Mouse (Mus musculus): ENCODE results near the gene Klre1. TPM values are rescaled to one million over a fixed set of nuclear protein-coding genes. Genes with fewer than 3 reads are reported as not detected.

The Klre1 gene
- polyA plus RNA-seq, 1 experiment, result 2.6 TPM

DNA sequence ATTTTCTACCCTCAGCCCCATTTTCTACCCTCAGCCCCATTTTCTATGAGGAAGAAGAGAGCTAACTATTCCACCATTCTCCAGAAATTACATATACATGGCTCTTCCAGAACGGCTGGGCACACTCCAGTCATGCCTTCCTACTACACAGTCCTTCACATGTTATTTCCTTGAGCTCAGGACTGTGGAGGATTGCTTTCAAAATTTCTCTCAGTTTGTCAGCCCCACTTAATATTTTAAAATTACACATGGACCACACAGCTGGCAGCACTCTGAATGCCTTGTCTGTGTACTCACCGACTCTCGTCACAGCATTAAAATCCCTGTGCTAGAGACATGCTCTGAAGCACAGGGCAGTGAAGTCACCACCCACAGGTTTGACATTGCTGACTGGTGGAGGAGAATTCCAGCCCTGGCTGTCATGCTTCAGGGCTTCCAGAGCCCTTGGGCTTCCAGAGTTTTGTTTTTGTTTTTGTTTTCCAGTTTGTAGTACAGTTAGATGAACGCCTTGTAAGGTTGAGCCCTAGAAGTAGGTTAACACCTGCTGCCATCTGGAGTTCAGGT, 43.0 kb upstream of the Klre1 start:
- TF ChIP-seq POLR2A (IDR thresholded peaks at IDR 0.05; ENCODE audit: low read depth, low read length) (no peak), CTCF (IDR thresholded peaks at IDR 0.05; ENCODE audit: extremely low read depth, insufficient read depth, insufficient read length, insufficient replicate concordance) (no peak)
- Histone ChIP-seq H3K4me1 (ENCODE audit: control insufficient read depth, insufficient read depth, insufficient read length) (no peaks in the 10 kb centered on the region), H3K27ac (ENCODE audit: insufficient read depth, low read length) (no peak overlapping the region), H3K27me3 (ENCODE audit: control insufficient read depth, insufficient read depth, low read length) (no peaks in the 10 kb centered on the region), H3K4me3 (ENCODE audit: extremely low read depth, insufficient read depth, insufficient read length) (no peak overlapping the region), H3K36me3 (ENCODE audit: control insufficient read depth, insufficient read depth, low read length) (no peaks in the 10 kb centered on the region)
- 49% methylated on average over 4 of the region's 4 CpGs for WGBS
- no peak for DNase-seq (ENCODE audit: low read depth in 1 of 2, low spot score in 2 of 2)

- no peak overlapping the region for H3K27ac ChIP-seq (ENCODE audit: insufficient read depth, low read length)
- H3K4me3 ChIP-seq (ENCODE audit: extremely low read depth, insufficient read depth, insufficient read length), result no peak overlapping the region
- H3K27me3 ChIP-seq (ENCODE audit: control insufficient read depth, insufficient read depth, low read length), result no peaks in the 10 kb centered on the region
- no peaks in the 10 kb centered on the region for H3K36me3 ChIP-seq (ENCODE audit: control insufficient read depth, insufficient read depth, low read length)
- DNase-seq (ENCODE audit: low read depth in 1 of 2, low spot score in 2 of 2), result no peak
- no peaks in the 10 kb centered on the region for H3K4me1 ChIP-seq (ENCODE audit: control insufficient read depth, insufficient read depth, insufficient read length)
- no peak for TF ChIP-seq CTCF (IDR thresholded peaks at IDR 0.05; ENCODE audit: extremely low read depth, insufficient read depth, insufficient read length, insufficient replicate concordance)
- TF ChIP-seq POLR2A (IDR thresholded peaks at IDR 0.05; ENCODE audit: low read depth, low read length), result no peak
- WGBS, result 16% methylated on average over 4 of the region's 4 CpGs
These were observed 42.0 kb upstream of the Klre1 start for GRCm38 (mm10) chr6:129535723-129536122.

DNA sequence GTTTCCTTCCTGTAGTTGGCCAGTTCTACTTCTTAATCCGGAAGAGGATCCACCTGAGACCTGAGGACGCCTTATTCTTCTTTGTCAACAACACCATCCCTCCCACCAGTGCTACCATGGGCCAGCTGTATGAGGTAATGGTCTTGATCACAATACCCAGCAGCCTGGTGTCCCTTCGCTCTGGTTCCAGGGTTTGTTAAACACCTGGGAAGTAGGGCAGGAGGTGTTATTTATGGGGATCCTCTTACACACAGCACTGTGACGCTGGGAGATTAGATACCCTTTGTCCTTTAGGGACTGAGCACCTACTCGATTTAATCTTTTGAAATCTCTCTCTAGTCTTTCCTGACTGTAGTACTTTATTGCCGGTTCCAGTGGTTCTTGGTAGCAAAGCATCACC, 39.1 kb upstream of the Klre1 start:
- Histone ChIP-seq H3K27me3 (ENCODE audit: control insufficient read depth, insufficient read depth, low read length) (no peaks in the 10 kb centered on the region), H3K4me1 (ENCODE audit: control insufficient read depth, insufficient read depth, insufficient read length) (no peaks in the 10 kb centered on the region), H3K4me3 (ENCODE audit: extremely low read depth, insufficient read depth, insufficient read length) (no peak overlapping the region), H3K36me3 (ENCODE audit: control insufficient read depth, insufficient read depth, low read length) (no peaks in the 10 kb centered on the region), H3K27ac (ENCODE audit: insufficient read depth, low read length) (no peak overlapping the region)
- no peak for DNase-seq (ENCODE audit: low read depth in 1 of 2, low spot score in 2 of 2)
- TF ChIP-seq CTCF (IDR thresholded peaks at IDR 0.05; ENCODE audit: extremely low read depth, insufficient read depth, insufficient read length, insufficient replicate concordance), result no peak
- TF ChIP-seq POLR2A (IDR thresholded peaks at IDR 0.05; ENCODE audit: low read depth, low read length), result no peak
- 91% methylated on average over 6 of the region's 6 CpGs for WGBS

DNA sequence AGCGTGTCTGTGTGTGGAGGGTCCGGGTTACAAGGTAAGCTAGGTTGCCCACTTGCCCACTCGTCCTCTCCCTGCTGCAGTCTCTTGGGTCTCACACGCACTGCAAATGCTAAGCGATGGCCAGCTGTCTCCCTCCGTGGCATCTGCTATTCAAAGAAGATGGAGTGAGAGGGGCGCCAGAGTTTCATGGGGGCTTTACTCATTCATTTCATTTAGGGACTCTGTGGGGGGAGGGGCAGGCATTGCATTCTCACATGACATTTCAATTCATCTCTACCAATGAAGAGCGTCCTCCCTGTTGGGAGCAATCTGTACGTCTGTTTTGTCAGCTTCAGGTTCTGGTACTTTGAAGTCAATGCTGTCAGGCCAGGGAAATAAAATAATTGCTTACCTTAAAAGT, 35.8 kb upstream of the Klre1 start:
- no peak for DNase-seq (ENCODE audit: low read depth in 1 of 2, low spot score in 2 of 2)
- H3K27ac ChIP-seq (ENCODE audit: insufficient read depth, low read length), result no peak overlapping the region
- WGBS, result 96% methylated on average over 9 of the region's 9 CpGs
- no peaks in the 10 kb centered on the region for H3K36me3 ChIP-seq (ENCODE audit: control insufficient read depth, insufficient read depth, low read length)
- H3K4me3 ChIP-seq (ENCODE audit: extremely low read depth, insufficient read depth, insufficient read length), result no peak overlapping the region
- TF ChIP-seq POLR2A (IDR thresholded peaks at IDR 0.05; ENCODE audit: low read depth, low read length) (no peak), CTCF (IDR thresholded peaks at IDR 0.05; ENCODE audit: extremely low read depth, insufficient read depth, insufficient read length, insufficient replicate concordance) (no peak)
- H3K27me3 ChIP-seq (ENCODE audit: control insufficient read depth, insufficient read depth, low read length), result no peaks in the 10 kb centered on the region
- no peaks in the 10 kb centered on the region for H3K4me1 ChIP-seq (ENCODE audit: control insufficient read depth, insufficient read depth, insufficient read length)

DNA sequence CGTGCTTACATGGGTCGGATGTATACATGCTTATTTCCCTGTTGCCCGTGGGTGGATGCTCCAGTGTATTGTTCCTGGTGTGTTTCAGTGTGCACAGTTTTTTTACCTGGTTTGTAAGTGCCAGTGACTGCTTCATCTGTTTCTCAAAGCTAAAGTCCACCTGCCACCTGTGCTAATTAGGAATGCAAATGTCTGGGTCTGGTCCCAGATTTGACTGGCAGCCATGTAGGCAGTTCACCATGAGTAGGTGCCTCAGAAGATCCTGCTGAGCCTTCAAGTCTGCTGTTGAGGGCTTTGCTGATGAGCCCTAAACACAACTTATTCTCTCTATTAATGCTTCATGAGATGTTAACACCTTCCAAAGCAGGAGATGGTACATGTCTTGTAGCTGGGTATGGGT, 35.2 kb upstream of the Klre1 start:
- TF ChIP-seq CTCF (IDR thresholded peaks at IDR 0.05; ENCODE audit: extremely low read depth, insufficient read depth, insufficient read length, insufficient replicate concordance), result no peak
- no peak for TF ChIP-seq POLR2A (IDR thresholded peaks at IDR 0.05; ENCODE audit: low read depth, low read length)
- H3K4me1 ChIP-seq (ENCODE audit: control insufficient read depth, insufficient read depth, insufficient read length), result no peaks in the 10 kb centered on the region
- DNase-seq (ENCODE audit: low read depth in 1 of 2, low spot score in 2 of 2), result no peak
- no peaks in the 10 kb centered on the region for H3K36me3 ChIP-seq (ENCODE audit: control insufficient read depth, insufficient read depth, low read length)
- no peak overlapping the region for H3K4me3 ChIP-seq (ENCODE audit: extremely low read depth, insufficient read depth, insufficient read length)
- no peaks in the 10 kb centered on the region for H3K27me3 ChIP-seq (ENCODE audit: control insufficient read depth, insufficient read depth, low read length)
- H3K27ac ChIP-seq (ENCODE audit: insufficient read depth, low read length), result no peak overlapping the region
- 84% methylated on average over 3 of the region's 3 CpGs for WGBS

DNA sequence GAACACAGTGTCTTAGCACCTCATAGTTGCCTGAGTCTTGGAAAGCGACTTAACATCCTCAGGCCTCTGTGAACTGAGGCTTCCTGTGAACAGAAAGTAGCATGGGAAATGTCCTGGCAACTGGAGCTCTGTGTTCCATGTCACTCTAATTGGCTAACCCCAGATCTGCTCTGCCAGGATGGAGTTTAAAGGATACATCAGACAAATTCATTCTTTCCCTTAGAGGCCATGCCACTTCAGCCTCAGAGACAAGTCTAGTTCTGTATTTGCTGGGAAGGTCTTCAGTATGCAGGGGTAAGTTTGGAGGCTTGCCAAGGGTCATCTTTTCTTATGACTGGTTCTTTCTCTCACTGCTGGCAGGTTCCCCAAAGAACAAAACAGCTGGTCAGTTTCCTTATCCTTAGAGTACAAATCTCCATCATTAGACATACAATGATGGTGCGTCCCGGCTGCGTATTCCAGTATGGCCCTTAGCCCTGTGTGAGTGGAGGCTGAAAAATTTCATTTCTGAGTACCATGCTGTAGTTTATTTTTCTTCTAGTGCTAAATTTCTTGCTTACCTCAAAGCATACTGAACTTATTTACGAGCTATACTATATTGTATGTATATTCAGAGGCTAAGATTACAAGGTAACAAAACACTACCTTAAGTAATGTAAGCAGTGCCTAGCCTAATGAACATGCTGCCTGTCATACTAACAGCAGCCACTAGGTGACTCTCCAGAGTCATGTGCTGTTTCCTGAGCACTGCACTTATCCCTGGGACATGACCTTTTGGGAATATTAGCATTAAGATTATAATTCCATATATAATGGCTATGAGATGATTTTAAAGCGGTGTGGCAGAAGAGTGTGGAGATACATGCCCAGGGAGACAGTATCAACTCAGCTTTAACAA, 33.7 kb upstream of the Klre1 start:
- TF ChIP-seq CTCF (IDR thresholded peaks at IDR 0.05; ENCODE audit: extremely low read depth, insufficient read depth, insufficient read length, insufficient replicate concordance) (peak; percentile 48; the same call in 1 of the 2 replicates), POLR2A (IDR thresholded peaks at IDR 0.05; ENCODE audit: low read depth, low read length) (no peak)
- H3K4me3 ChIP-seq (ENCODE audit: extremely low read depth, insufficient read depth, insufficient read length), result no peak overlapping the region
- DNase-seq (ENCODE audit: low read depth in 1 of 2, low spot score in 2 of 2), result peak in 1 of 2 experiments; percentile 52
- 79% methylated on average over 6 of the region's 6 CpGs for WGBS
- H3K27me3 ChIP-seq (ENCODE audit: control insufficient read depth, insufficient read depth, low read length), result no peaks in the 10 kb centered on the region
- H3K4me1 ChIP-seq (ENCODE audit: control insufficient read depth, insufficient read depth, insufficient read length), result no peaks in the 10 kb centered on the region; the same call in 1 of the 2 replicates
- no peaks in the 10 kb centered on the region for H3K36me3 ChIP-seq (ENCODE audit: control insufficient read depth, insufficient read depth, low read length)
- no peak overlapping the region for H3K27ac ChIP-seq (ENCODE audit: insufficient read depth, low read length)

DNA sequence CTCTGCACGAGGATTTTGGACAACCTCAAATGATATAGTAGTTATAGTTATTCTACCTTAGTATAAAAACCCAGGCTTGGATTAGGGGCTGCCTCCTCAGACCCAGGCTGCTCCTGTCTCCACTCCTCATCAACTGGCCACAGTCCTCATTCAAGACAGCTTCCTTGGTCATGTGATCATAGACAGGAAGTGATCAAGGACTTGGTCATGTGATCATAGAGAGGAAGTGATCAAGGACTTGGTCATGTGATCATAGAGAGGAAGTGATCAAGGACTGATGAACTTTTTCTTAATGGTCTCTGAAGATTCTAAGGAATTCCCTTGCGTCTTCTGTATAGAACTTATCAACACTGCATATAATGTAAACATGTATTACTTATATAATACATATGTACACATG, 30.4 kb upstream of the Klre1 start:
- Histone ChIP-seq H3K4me3 (ENCODE audit: extremely low read depth, insufficient read depth, insufficient read length) (no peak overlapping the region), H3K27ac (ENCODE audit: insufficient read depth, low read length) (no peak overlapping the region), H3K4me1 (ENCODE audit: control insufficient read depth, insufficient read depth, insufficient read length) (no peaks in the 10 kb centered on the region; the same call in 1 of the 2 replicates), H3K27me3 (ENCODE audit: control insufficient read depth, insufficient read depth, low read length) (no peaks in the 10 kb centered on the region), H3K36me3 (ENCODE audit: control insufficient read depth, insufficient read depth, low read length) (no peaks in the 10 kb centered on the region)
- WGBS, result 89% methylated on average over 2 of the region's 2 CpGs
- DNase-seq (ENCODE audit: low read depth in 1 of 2, low spot score in 2 of 2), result no peak
- TF ChIP-seq CTCF (IDR thresholded peaks at IDR 0.05; ENCODE audit: extremely low read depth, insufficient read depth, insufficient read length, insufficient replicate concordance) (no peak), POLR2A (IDR thresholded peaks at IDR 0.05; ENCODE audit: low read depth, low read length) (no peak)

All from spleen, adult 2 months (tissue).